Mouse (Mus musculus) ES-Bruce4 (cell line): ENCODE data around the gene Kcnk16. TPM values are rescaled to one million over a fixed set of nuclear protein-coding genes. Genes with fewer than 3 reads are reported as not detected.

Source experiments
- H3K27ac ChIP-seq: 2 replicates; pipeline ENCODE4 v1.5.1; 2012; ENCODE audit warnings: low read length, inconsistent platforms; ENCODE audit not compliant: insufficient read depth
- H3K27me3 ChIP-seq: 2 replicates; pipeline ENCODE4 v1.6.1; 2012; ENCODE audit warnings: mild to moderate bottlenecking, low read length, inconsistent platforms; ENCODE audit not compliant: control insufficient read depth, poor library complexity, insufficient read depth, severe bottlenecking
- H3K36me3 ChIP-seq: 2 replicates; pipeline ENCODE4 v1.6.1; 2012; ENCODE audit warnings: inconsistent platforms, mild to moderate bottlenecking, low read length, moderate library complexity; ENCODE audit not compliant: control insufficient read depth, poor library complexity, insufficient read depth, severe bottlenecking
- H3K4me1 ChIP-seq: one replicate; pipeline ENCODE4 v1.8.1; 2011; ENCODE audit warnings: low read length; ENCODE audit not compliant: control insufficient read depth, insufficient read depth
- H3K4me3 ChIP-seq: 2 replicates; pipeline ENCODE4 v1.5.1; 2011; ENCODE audit warnings: low read depth, mild to moderate bottlenecking, low read length
- H3K9ac ChIP-seq: 2 replicates; pipeline ENCODE4 v1.6.1; 2012; ENCODE audit warnings: low read depth, mild to moderate bottlenecking, inconsistent platforms; ENCODE audit not compliant: poor library complexity, severe bottlenecking
- H3K9me3 ChIP-seq: replicated peaks from 2 replicates; pipeline ENCODE4 v1.6.1; 2012; ENCODE audit warnings: mild to moderate bottlenecking, low read length, inconsistent platforms; ENCODE audit not compliant: control insufficient read depth, poor library complexity, insufficient read depth, severe bottlenecking
- CTCF ChIP-seq: IDR thresholded peaks from one replicate; pipeline ENCODE4 v1.8.1; 2011; ENCODE audit warnings: low read depth, low read length
- EP300 ChIP-seq: IDR thresholded peaks from 2 replicates; pipeline ENCODE4 v1.6.1; 2011; ENCODE audit warnings: low read depth, low read length; ENCODE audit not compliant: insufficient read depth
- POLR2A ChIP-seq: IDR thresholded peaks from one replicate; pipeline ENCODE4 v1.8.1; 2011; ENCODE audit warnings: low read length; ENCODE audit not compliant: insufficient read depth
- polyA plus RNA-seq: library from polyadenylated mRNA; stranded (reverse); fragments of >200 nt; gene quantifications from 2 replicates; pipeline ENCODE4 v1.2.4, GENCODE M21; 2011; ENCODE audit warnings: low read depth; ENCODE audit not compliant: missing spikeins, insufficient read depth, insufficient read length

Kcnk16 gene
- polyA plus RNA-seq, 1 experiment: not detected

DNA sequence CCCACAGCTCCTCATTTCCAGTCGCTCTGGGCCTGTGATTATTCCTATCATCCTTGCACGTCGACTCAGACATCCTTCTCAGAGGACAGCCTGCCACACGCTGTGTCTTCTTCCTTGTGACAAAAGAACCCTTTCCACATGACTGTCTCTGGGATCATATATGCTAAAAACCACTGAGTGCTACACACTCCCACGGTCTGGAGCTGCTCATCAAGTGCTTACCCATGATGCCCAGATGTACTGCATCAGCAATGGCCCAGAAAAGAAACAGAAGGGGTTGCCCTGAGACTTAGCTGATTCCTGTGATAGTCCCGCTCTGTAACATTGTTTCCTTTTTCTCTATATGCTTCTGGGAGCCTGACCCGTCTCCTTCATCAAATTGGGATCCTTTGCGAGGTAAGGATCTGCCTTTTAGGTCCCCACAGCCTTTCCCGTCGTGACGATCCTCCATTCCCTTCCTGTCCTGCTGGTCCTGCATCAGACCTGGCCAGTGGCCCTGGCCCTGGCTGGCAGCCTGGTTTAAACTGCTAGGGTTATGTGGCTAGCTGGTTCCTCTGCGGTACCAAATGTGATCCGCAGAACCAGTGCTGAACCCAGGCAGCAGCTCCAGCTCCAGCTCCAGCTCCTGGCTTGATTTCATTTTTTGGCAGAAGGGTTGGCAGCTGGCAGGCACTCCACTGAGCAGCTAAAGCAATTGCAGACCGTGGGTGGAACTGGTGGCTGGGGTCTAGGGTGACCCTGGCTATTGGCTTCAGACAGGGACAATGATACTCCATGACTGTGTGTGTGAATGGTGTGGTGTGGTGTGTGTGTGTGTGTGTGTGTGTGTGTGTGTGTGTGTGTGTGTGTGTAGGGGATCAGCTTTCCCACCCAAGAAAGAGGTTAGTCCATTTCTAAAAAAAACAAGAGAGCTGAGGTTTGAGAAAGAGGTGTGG is 18.5 kb downstream of the Kcnk16 start:
- H3K36me3 ChIP-seq: no peaks in the 10 kb centered on the region
- H3K9me3 ChIP-seq: no peaks in the 10 kb centered on the region
- TF ChIP-seq CTCF: no peak
- TF ChIP-seq EP300: no peak
- TF ChIP-seq POLR2A: no peak
- H3K4me3 ChIP-seq: no peak overlapping the region
- no peak overlapping the region for H3K27ac ChIP-seq
- H3K4me1 ChIP-seq: no peaks in the 10 kb centered on the region
- no peak overlapping the region for H3K9ac ChIP-seq
- no peaks in the 10 kb centered on the region for H3K27me3 ChIP-seq

DNA sequence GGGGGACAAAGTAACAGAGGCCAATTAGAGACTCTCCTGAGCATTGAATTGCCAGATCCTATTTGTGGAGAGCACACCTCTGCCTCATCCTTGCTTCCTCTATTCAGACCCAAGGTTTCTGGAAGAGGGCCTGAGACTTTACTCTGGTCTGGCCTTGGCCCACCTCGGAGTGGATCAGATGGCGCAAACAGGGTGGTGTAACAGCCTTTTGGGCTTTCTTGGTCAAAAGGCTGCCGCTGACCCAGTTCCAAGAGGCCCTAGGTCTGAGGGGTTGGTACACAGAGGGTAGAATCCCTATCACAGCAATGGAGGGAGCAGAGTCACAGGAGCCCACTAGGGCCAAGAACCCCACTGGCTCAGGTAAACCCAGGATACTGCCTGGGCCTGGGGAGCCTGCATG is 21.0 kb downstream of the Kcnk16 start:
- Histone ChIP-seq H3K9me3 (no peaks in the 10 kb centered on the region), H3K9ac (no peak overlapping the region), H3K36me3 (no peaks in the 10 kb centered on the region), H3K27ac (no peak overlapping the region), H3K4me1 (no peaks in the 10 kb centered on the region), H3K4me3 (no peak overlapping the region), H3K27me3 (no peaks in the 10 kb centered on the region)
- TF ChIP-seq CTCF (no peak), POLR2A (no peak), EP300 (no peak)

DNA sequence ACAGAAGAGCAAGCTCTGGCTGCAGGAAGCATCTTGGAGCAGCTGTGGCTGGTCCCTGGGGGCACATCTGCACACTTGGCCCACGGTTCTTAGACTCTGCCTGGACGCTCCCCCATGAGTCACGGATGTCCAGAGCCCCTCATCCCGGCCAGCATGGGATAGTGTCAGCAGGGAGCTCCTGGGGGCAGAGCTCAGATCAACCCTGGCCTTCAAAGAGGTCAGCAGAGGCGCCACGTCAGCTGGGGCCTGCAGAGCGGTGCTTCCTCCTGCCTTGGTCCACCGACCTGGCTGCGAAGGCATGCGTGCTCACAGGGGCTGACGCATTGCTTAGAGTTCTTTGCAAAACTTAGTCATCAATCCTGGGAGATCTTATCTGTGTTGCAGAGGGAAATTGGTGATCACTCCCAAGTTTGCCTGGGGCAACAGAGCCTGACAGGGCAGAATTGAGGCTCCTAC is 22.2 kb downstream of the Kcnk16 start:
- Histone ChIP-seq H3K4me1 (peaks cover 3% of the 10 kb centered on the region), H3K36me3 (no peaks in the 10 kb centered on the region), H3K4me3 (no peak overlapping the region), H3K9me3 (no peaks in the 10 kb centered on the region), H3K9ac (no peak overlapping the region), H3K27ac (no peak overlapping the region), H3K27me3 (no peaks in the 10 kb centered on the region)
- TF ChIP-seq POLR2A (no peak), EP300 (no peak), CTCF (no peak)

DNA sequence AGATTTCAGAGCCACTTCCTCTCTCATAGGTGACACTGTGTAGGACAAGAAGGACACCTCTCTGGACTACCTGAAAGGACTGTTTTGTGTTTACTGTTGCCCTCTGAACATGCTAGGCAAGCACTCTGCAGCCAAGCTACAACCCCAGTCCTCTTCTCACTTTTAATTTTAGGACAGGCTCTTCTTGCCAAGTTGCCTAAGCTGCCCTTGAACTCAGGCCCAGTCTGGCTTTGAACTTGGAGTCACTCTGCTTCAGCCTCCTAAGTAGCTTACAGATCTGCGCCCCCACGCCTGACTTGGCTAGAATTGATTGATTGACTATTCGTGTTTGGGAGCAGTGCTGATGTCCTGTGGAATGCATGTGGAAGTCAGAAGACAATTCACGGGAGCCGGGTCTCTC is 23.1 kb downstream of the Kcnk16 start:
- no peak overlapping the region for H3K4me3 ChIP-seq
- peaks cover 3% of the 10 kb centered on the region for H3K4me1 ChIP-seq
- H3K9me3 ChIP-seq: no peaks in the 10 kb centered on the region
- no peaks in the 10 kb centered on the region for H3K36me3 ChIP-seq
- no peak overlapping the region for H3K9ac ChIP-seq
- TF ChIP-seq EP300: no peak
- no peak for TF ChIP-seq POLR2A
- TF ChIP-seq CTCF: no peak
- no peak overlapping the region for H3K27ac ChIP-seq
- no peaks in the 10 kb centered on the region for H3K27me3 ChIP-seq

DNA sequence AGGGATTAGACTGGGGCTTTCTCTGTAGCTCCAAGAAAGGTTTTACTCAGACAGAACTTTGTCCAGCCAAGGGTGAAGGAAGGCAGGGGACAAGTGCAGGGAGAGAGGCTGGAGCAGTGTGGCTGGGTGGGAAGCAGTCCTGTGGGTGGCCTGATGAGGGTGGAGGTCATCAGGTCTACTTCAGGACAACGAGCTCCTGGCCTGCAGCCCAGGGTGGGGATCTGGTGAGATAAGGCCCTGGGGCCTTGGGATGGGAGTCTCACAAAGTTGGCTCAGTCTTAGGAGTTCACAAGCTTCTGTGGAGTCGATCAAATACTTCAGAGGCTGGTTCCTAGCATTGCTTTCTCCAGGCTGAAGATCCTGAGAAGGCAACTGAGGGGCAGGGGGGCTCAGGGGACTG is 23.7 kb downstream of the Kcnk16 start:
- H3K27ac ChIP-seq: no peak overlapping the region
- no peaks in the 10 kb centered on the region for H3K36me3 ChIP-seq
- no peak overlapping the region for H3K9ac ChIP-seq
- peaks cover 3% of the 10 kb centered on the region for H3K4me1 ChIP-seq
- no peaks in the 10 kb centered on the region for H3K27me3 ChIP-seq
- H3K9me3 ChIP-seq: no peaks in the 10 kb centered on the region
- no peak for TF ChIP-seq CTCF
- H3K4me3 ChIP-seq: no peak overlapping the region

DNA sequence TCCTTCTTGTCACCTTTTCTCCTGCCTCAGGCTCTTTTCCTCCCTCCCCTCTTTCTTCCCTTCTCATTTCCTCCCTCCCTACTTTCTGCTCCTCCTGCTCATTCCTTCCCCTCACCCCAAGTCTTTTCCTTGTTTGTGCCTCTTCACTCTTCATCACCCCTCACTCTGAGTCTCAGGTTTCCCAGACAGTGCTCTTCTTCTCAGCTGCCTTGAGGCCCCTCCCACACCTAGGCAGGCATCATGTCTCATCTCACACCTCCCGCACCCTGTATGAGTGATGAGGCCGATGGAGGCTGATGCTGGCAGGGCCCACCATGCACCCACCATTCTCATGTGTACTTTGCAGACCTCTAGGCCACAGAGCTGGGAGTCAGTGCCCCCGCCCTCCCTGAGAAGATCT is 25.8 kb downstream of the Kcnk16 start:
- no peaks in the 10 kb centered on the region for H3K9me3 ChIP-seq
- no peak for TF ChIP-seq POLR2A
- TF ChIP-seq CTCF: no peak
- no peak for TF ChIP-seq EP300

More for the DNA sequence above, 25.8 kb downstream of the Kcnk16 start:
- H3K27me3 ChIP-seq: no peaks in the 10 kb centered on the region
- H3K4me1 ChIP-seq: peaks cover 3% of the 10 kb centered on the region
- no peak overlapping the region for H3K27ac ChIP-seq
- no peak overlapping the region for H3K9ac ChIP-seq
- no peaks in the 10 kb centered on the region for H3K36me3 ChIP-seq
- H3K4me3 ChIP-seq: no peak overlapping the region
